Mouse (Mus musculus) c-Kit-positive CD71-positive TER-119-positive erythroid progenitor cells, embryonic 14.5 days (primary cell): ENCODE data around the gene Wdr64.

Source experiments
- DNase-seq: peaks from one replicate; pipeline ENCODE4 v3.0.0-alpha.2; 2013; ENCODE audit warnings: low spot score

Wdr64 gene

DNA sequence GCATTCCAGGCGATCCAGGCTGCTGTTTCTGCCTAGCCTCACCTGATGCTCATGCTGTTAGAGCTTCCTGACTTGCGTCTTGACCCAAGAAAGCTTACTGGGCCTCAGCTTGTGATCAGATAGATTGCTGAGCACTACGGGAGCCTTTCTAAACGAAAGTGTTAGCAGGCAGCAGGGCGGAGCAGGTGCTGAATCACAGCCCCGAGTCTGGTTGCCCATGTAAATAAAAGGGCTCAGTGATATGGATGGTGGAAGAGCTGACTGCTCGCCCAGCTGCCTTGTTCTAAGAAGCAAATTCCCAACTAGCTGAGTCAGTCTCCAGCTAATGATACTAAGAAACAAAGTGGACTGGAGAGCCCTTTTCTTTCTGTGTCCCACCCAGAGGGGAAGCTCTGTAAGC is 27.4 kb downstream of the Wdr64 start:
- no peak for DNase-seq

DNA sequence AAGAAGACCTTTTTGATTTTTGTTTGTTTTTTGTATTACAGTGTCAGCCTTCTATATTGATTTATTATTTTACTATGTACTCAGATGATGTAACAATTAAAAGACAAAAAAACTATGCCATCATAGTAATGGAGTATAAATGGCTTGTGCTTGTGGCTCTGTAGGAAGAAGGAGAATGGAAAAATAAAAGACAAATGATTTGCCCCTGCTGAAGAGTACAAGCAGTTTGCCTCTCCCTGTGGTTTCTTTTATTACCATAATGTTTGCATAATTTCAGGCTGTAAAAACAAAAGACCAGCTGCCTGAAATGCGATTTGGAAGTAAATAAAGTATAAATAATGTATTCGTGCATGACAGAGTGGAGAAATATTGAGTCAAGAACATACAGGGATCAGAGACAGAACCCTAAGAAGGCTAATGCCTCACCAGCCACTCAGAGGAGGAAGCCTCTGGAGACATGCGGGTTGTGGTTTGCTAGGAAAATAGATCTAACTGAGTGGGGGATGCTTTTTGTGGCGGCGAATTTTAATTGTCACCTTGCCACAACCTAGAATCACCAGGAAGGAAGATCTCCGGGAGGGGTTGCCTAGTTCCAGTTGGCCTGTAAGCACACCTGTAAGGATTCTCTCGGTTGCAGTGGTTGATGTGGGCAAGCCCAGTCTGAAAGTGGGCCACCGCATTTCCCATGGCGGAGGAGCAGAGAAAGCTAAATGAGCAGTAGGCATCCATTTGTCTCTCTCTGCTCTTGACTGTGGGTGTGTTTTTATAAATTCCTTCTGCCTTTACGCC is 56.4 kb downstream of the Wdr64 start:
- DNase-seq, result no peak

DNA sequence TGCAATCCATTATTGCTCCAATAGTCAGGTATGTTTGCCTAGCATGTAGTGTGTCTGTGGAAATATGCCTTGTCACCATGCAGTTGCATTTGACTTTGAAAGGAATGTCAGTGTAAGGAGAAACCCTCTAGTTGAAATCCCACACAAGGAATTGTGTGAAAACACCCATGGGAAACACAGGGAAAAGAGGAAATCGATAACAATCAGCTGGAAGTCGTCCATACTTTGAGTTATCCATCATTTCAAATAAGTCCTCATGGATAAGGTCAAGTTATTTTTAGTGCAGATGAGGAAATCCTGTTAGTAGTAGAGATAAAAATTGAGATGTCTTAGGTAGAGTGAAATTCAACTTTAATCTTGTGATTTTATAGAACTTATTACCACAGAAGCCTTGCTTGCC is 96.3 kb downstream of the Wdr64 start:
- DNase-seq, result no peak

DNA sequence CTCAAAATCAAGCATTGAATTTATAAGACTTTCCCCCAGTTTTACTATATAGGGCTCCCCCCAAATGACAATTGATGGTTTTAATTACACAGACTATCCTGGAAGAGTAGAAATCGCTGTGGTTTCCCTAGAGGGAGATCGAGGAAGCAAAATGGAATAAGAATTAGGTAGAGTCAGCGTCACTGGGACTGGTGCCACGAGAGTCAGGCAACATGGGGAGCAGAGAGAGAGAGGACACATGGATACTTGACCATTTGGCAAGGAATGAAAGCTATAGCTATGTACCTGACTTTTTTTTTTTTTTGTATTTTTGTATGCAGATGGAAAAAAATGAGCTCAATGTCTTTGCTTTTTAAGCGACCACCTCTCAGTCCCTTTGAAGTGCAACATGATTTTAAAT is 110.0 kb downstream of the Wdr64 start:
- DNase-seq, result no peak

- DNase-seq, result no peak
Observed at GRCm38 (mm10) chr1:175811625-175812024, 113.2 kb downstream of the Wdr64 start.

- DNase-seq, result no peak
Observed at GRCm38 (mm10) chr1:175823815-175824438, 125.5 kb downstream of the Wdr64 start.

DNA sequence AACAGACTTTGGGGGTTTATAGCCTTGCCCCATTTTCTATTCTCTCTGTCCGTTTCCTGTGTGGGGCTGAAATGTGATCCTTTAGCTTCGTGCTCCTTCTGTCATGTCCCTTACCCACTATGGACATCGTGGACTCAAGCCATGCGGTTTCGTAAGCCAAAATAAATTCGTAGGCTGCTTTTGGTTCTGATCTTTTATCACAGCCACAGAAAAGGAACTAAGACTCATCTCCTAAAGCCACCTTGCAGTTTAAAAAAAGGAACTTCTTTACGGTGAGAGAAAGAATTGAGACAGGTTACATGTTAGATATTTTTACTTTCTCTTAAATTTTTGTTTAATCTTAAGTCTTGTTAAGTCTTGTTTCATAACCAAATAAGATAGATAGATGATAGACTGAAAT is 130.1 kb downstream of the Wdr64 start:
- no peak for DNase-seq

GRCm38 (mm10) chr1:175829220-175829619 is 130.8 kb downstream of the Wdr64 start:
- DNase-seq, result no peak

DNA sequence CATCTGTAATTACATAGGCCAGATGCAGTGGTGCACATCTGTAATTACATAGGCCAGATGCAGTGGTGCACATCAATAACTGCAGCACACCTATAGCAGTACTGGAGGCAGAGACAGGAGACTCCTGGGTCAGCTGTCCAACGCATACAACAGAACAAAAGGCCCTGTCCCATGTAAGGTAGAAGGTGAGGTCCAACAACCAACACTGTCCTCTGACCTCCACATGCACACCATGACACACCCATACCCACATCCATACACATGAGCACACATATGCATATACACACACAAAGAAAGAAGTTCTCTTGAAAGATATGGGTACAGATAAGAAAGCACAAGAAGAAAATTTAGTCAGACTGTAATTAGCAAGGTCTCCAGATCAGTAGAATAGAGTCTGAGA is 157.1 kb downstream of the Wdr64 start:
- DNase-seq, result no peak
